Mouse (Mus musculus) fat pad, adult 2 months (tissue): ENCODE data around the gene 4930470P17Rik.
"Not testable (repeated sequence)": the region's sequence is repeated elsewhere in the genome, so short reads cannot be mapped to it uniquely, and the experiment has no call there.

Experiments used
- DNase-seq: peaks from one replicate; pipeline ENCODE4 v3.0.0-alpha.2; 2011; ENCODE audit warnings: low read depth, low spot score; ENCODE audit errors: extremely low read depth

4930470P17Rik gene

DNA sequence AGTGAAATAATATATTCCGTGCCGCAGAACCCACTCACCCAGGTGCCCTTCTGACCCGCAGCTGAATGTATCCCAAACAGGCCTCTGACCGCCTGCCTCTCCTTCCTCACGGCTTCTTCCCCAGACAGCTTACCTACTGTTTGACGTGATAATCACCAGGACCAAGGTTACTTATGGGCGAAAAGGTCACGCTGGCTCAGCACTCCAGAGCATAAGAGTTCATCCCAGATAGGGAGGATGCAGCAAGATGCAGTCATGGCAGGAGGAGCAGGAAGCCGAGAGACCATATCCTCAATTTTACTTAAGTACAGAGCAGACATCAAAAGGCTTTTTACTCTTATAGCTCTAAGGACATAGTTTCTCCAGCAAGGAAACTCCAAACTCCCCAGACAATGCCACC is at the start of gene 4930470P17Rik:
Gene 4930470P17Rik, minus strand, starts transcription at position 101 of the 400 bp plus-strand sequence.
- DNase-seq = no peak

DNA sequence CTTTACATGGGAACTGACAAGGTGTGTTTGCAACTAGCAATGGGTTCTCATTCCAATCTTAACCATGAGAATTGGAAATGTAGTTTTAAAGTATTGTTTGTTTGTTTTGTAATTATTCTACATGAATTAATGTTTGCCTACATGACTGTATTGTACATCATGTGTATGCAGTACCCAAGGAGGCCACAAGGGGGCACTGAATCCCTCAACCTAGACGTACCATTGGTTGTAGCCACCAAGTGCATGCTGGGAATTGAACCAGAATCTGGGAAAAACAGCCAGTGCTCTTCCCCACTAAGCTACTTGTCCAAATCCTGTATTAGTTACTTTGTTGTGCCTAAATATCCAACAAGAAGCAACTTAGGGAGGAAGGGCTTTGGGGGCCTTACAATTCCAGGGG is 49.7 kb upstream of the 4930470P17Rik start:
- DNase-seq = no peak

DNA sequence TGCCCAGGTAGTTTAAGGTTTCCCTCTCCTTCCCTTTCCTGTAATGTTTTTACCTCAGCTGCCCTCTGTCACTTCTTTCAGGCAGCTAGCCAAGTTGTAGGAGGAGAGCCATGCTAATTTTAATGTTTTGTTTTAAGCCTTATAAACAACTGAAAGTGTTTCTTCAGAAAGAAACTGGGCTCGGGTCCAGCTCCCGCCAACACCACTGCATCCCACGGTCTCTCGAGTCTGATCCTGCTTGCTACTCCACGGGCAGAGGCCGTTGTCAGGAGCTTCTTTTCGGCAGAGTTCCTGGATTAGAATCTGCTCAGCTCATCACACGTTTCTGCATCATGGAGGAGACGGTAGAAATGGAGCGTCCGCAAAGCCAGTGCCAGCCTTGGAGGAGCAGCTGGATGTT is 46.7 kb upstream of the 4930470P17Rik start:
- DNase-seq = no peak

DNA sequence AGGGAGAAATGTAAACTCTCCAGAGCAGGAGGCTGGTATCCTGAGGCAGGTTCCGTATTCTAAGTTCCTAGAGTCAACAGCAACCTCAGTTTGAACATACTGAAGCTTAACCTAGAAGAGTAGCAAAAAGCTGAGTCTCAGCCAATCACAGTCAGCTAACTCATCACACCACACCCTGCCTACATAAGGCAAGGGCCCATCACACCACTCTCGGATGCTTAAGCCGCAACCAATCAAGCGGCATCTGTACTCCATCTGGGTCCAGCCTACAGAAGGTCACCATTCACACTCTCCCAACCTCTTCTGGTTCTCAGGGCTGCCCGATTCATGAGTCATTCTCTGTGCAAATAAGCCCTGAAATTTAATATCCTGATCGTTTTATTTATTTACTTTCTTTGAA is 44.4 kb upstream of the 4930470P17Rik start:
- no peak for DNase-seq

DNA sequence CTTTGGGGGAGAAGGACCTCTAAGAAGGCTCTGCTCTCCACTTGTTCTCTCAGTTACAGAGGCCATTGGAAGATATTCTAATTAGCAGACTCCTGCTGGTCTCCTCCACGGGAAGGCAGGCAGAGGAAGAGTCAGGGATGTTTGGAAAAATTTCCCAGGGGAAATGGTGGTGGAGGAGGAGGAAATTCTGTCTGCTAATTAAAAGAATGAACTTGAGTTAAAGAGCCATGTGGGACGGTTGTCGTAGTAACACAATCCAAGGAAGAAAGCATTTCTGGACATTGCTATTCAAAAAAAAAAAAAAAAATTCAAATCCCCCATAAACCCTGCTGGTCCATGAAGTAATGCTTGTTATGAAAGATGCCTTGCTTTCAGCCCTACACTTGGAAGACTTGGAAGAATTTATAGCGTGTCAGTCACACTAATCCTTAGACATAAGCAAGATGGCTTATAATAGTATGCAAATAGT is 40.6 kb upstream of the 4930470P17Rik start:
- DNase-seq = no peak

DNA sequence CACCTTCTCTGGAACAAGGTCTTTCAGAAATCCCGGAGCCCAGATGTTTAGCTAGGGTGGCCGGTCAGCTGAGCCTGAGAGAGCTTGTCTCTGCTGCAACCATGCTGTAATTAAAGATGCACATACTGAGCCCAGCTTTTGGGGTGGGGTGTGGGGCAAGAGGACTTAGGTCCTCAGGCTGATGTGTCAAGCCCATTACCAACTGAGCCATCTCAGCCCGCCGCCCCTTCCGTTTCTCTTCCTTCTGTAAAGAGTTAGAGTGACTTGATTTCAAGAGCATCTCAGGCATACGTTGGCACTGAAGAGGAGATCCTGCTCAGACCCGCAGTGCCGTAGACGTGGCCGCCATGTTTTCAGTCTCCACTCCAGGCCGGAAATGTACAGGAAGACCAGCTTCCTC is 38.5 kb upstream of the 4930470P17Rik start:
- no peak for DNase-seq

DNA sequence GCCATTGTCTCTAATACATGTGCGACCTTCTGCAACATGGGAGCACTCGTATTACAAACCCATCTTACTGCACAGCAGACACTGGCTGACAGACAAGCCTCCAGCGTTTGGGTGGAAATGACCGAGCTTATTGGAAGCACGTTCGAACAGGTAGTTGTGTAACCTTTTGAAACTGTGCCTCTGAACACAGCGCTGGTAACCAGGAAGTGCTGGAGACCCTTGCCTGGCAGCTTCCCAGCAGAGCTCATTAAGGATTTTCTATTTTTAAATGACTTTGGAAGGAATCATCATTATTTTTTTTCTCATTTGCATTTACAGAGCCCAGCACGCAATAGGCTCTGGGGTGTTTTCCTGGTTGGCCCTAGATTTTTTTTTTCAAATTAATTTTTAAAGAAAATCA is 36.9 kb upstream of the 4930470P17Rik start:
- no peak for DNase-seq

DNA sequence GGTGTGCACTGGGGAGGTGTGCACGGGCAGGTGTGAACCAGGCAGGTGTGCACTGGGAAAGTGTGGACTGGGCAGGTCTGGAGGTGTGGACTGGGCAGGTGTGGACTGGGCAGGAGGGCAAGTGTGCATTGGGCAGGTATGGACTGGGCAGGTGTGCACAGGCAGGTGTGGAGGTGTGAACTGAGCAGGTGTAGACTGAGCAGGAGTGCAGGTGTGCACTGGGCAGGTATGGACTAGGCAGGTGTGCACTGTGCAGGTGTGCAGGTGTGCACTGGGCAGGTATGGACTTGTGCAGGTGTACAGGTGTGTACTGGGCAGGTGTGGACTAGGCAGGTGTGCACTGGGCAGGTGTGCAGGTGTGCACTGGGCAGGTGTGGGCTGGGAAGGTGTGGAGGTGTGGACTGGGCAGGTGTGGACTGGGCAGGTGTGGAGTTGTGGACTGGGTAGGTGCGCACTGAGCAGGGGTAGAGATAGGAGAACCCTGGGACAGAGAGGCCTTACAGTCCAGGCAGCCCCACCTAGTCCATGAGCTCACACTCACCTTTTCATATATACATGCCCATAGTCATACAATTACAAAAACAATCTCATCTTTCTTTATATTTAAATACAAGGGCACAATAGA is 31.3 kb upstream of the 4930470P17Rik start:
- no peak for DNase-seq

DNA sequence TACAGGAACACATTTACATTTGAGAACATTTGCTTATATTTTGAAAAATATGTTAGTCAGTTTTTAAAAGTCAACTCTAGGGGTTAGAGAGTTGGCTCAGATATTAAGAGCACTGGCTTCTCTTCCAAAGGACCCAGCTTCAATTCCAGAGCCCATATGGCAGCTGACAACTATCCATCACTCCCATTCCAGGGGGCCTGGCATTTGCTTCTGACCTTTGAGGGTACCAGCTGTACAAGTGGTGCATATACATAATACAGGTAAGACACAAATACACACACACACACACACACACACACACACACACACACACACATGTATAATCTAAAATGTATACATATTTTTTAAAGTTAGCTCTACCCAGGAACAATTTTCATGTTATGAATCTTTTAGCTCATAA is 30.6 kb upstream of the 4930470P17Rik start:
- no peak for DNase-seq

DNA sequence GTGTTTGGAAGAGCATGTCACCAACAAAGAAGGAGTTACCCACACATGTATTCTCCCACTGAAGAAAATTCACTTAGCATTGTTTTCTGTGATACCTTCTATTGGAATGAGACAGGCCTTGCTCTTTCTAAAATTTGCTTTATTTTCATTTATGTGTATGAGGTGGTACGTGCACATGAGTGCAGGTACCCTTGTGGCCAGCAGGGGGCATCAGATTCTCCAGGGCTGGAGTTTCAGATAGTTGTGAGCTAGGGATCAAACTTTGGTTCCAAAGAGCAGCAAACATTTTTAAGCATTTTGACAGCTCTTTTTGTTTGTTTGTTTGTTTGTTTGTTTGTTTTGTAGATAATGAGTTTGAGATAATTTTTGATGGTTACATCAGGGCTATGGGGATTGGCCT is 29.6 kb upstream of the 4930470P17Rik start:
- DNase-seq = no peak

DNA sequence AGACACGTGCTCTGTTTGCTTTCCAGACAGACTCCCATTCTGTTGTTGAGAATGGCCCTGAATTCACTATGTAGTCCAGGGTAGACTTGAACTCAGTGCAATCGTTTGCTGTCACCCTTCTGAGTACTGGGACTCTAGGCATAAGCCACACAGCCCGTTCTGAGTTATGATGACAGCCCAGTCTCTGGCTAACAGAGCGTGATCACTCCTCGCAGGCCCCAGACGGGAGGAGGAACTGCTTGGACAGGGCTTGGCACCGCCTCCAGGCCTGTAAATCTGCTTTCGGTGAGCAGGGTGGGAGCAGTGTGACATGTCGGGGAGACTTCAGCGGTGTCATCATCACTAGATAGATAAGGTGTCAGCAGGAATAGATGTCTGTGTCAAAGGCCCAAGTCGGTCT is 28.7 kb upstream of the 4930470P17Rik start:
- no peak for DNase-seq

DNA sequence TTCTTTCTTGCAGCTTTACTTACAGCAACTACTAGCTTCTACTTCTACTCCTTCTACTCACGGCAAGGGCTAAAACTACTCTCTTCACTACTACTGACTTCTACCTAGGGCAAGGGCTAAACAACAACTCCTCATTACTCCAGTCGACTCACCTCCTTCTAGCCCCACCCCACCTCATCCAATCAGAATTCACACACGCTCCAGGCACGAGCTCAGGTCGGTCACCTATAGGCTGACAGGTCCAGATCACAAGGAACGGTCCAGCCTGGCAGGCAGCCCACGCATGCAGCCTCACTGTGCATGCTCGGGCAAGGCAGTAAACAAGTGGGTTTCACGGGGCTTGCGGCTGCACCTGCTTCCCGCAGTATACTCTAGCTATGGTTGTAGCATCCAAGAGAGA is 26.2 kb upstream of the 4930470P17Rik start:
- not testable (repeated sequence) for DNase-seq

DNA sequence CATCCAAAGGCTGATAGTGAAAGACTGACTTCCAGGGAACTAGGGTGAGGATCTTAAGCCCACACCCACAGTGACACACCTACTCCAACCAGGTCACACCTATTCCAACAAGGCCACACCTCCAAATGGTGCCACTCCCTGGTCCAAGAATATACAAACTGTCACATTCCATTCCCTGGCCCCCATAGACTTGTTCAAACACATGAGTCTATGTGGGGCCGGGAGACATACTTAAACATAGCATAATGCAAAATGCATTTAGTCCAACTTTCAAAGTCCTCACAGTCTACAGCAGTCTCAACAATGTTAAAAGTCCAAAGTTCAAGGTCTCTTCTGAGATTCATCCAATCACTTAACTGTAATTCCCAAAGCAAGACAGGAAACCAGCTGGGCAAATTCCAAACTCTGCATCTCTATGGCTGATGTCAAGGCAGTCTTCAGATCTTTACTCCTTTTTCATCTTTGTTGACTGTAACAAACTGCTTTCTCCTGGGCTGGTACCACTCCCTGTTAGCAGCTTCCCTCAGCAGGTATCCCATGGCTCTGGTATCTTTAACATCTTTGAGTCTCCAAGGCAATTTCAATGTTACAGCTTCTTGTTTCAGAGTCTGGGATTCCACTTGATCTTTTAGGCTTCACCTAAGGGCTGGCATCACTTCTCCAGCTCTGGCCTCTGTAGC is 22.5 kb upstream of the 4930470P17Rik start:
- DNase-seq = not testable (repeated sequence)

DNA sequence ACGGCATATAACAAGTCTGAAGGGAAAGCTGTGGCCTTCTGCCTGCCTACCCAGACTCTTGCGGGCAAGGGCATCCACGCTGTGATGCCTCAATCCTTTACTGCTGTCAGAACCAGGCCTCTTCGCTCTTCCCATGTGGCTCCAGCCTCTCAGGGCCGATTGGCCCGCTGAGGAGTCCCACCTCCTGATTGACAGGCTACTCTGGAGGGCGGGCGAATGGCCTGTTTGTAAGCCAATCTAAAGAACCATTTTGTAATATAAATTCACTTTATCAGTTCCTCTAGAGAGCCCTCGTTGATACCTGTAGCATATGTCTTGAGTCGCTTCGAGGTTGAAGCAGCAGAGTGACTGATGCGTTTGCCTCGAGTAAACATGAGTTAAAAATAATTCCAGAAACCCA is 21.2 kb upstream of the 4930470P17Rik start:
- DNase-seq = no peak

DNA sequence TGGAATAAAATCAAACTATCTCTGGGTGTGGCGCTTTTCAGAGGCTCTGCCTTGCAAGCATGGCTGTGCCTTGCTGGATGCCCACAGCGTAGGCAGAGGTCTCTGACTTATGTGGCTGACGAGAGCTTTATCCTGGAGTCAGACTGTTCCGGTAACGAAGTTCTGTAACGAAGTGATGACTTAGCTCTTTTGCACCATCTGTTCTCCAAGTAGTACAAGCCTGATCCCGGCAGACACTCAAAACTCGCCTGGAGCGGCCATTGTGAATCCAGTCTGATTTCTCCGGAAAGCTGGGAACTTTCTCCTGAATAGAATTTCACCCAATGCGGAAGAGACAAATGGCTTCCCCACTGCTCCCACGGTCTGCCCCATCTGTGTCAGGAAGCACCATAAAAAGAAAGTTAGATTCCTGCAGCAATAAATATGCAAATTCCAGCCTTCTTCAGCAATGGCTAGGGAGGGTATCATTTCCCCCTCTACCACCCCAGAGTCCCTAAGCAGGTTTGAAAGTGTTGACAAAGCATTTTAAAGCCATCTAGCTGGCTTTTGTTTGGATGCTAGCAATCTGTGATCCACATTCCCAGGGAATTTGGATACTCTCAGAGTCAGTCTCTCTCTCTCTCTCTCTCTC is 17.2 kb upstream of the 4930470P17Rik start:
- DNase-seq = no peak

DNA sequence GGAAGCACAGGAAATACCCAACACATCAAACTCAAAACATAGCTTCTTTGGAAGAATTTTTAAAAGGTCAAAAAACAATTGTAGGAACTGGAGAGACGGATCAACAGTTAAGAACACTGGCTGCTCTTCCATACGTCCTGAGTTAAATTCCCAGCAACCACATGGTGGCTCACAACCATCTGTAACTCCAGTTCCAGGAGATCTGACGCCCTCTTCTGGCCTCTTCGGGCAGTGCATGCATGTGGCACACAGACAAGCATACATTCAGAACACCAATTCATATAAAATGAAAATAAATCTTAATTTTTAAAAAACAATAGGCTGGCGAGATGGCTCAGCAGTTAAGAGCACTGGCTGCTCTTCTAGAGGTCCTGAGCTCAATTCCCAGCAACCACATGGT is 10.0 kb upstream of the 4930470P17Rik start:
- not testable (repeated sequence) for DNase-seq

DNA sequence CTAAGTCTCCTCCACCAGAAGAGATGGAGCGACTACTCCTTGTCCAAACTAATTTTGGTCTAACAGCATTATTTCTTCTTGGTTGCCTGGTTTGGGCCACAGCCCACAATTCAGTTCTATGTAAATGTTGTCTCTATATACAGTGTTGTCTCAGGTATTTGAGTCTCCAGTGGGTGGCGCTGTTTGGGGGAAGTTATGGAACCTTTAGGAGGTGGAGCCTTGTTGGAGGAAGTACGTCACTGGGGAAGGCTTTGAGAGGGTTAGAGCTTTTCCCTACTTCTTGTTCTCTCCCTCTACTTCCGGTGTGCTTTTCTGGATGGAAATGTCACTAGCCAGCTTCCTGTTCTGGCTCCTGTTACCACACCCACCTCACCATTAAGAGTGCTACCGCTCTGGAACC is 646 bp downstream of the 4930470P17Rik start:
- DNase-seq = no peak

DNA sequence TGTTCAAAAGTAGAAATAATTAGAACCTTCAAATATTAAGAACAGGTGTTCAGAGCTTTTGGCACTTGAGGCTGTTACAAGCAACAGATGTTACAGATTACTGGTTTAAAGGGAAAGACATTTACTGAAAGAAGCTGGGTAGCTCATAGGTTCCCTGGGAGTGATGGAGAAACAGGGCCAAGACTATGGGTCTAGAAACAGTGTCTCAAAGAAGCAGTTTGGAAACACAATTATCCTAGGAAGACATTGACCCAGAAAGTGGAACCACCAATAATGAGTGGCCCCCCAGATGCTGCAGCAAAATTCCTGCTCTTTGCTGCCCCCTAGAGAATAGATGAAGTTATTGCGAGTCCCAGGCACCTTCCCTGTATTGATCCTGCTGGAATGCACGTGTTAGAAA is 4.2 kb downstream of the 4930470P17Rik start:
- DNase-seq = no peak

DNA sequence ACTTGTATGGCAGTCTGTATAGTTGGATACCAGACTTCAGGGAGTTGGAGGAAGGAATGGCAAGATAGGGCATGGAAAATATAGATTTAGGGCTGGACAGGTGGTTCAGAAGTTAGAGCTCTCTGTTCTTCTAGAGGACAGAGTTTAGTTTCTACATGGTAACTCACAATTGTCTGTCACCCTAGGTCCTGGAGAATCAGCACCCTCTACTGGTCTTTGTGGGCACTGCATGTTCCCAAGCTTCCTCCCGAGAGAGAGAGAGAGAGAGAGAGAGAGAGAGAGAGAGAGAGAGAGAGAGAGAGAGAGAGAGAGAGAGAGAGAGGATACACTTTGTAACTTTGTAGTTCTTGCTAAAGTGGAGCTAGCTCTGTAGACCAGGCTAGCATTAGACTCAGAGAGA is 5.1 kb downstream of the 4930470P17Rik start:
- no peak for DNase-seq

DNA sequence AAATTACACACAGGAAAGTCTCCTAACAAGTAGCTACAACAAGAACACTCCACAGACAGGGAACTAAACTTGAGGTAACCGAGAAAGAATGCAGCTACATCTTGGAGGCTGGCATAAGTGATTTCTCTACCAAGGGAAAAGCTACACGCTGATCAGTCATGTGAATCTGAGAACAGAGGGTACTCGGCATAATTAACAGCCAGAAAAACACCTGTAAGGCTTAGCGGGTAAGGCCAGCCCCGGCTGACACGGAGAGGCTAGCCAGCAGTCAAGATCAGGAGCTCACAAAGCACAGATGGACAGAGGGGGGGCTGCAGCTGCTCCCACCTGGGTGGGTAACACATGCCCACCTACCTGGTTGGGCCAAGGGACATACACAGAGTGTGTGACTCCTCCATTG is 9.7 kb downstream of the 4930470P17Rik start:
- no peak for DNase-seq

DNA sequence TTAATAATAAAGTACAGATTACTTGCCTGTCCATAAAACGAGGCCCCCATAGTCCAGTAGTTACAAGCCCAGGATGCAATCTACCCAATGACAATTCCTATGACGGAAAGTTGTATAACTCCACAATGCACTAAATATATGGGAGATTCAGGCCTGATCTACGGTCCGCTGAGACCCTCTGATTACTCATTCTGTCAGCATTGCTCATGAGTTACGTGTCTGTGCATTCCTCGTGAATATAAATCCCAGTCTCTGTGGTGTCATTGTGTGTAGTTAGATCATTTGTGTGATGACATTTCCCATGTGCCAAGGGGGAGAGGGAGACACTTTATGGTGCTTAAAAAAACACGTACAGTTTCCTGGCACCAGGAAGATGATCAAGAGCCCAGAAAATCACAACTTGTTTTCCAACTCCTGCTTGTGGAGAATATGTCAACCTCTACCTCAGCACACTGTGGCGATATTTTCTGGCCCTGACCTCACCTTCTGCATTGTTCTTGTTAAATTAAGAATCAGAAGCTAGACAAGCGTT is 13.4 kb downstream of the 4930470P17Rik start:
- DNase-seq = no peak

DNA sequence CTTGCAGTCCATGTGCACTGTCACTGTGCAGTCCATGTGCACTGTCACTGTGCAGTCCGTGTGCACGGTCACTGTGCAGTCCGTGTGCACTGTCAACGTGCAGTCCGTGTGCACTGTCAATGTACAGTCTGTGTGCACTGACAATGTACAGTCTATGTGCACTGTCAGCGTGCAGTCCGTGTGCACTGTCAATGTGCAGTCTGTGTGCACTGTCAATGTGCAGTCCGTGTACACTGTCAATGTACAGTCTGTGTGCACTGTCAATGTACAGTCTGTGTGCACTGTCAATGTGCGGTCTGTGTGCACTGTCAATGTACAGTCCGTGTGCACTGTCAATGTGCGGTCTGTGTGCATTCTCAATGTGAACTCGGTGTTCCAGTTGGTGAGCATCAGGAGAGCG is 17.1 kb downstream of the 4930470P17Rik start:
- no peak for DNase-seq
